In genomic region chr7:26939262-26939661, GRCm38 (mm10) we compare ENCODE assay signal across 25 mouse cellular contexts. TPM values are rescaled to one million over a fixed set of nuclear protein-coding genes. Genes with fewer than 3 reads are reported as not detected.
"Had no signal": no experiment of that assay in that cellular context is flagged by ENCODE, and none has a peak within 500 bp of the region (broad histone marks: within the 10 kb centered on the region; RNA-seq: fewer than 3 reads in every experiment).

TSS of gene Cyp2a22 (minus strand) at chr7:26939384.

- H3K36me3 ChIP-seq: midbrain, embryonic 10.5 days; midbrain, embryonic 12.5 days; neural tube, embryonic 13.5 days; neural tube, embryonic 15.5 days had no signal

- H3K4me2 ChIP-seq: lung, embryonic 14.5 days; midbrain, embryonic 12.5 days; neural tube, embryonic 13.5 days; neural tube, embryonic 15.5 days had no signal

- H3K4me3 ChIP-seq: midbrain, embryonic 10.5 days; midbrain, embryonic 12.5 days; myocyte; neural tube, embryonic 13.5 days; neural tube, embryonic 15.5 days had no signal

- ATAC-seq: midbrain, embryonic 16.5 days had no signal

- H3K9ac ChIP-seq: lung, embryonic 14.5 days; midbrain, embryonic 12.5 days; neural tube, embryonic 13.5 days; neural tube, embryonic 15.5 days had no signal

- H3K27ac ChIP-seq: midbrain, embryonic 10.5 days; midbrain, embryonic 12.5 days; neural tube, embryonic 13.5 days; neural tube, embryonic 15.5 days had no signal

- H3K27me3 ChIP-seq: midbrain, embryonic 12.5 days; neural tube, embryonic 13.5 days; neural tube, embryonic 15.5 days had no signal

- H3K4me1 ChIP-seq: midbrain, embryonic 10.5 days; midbrain, embryonic 12.5 days; neural tube, embryonic 13.5 days; neural tube, embryonic 15.5 days had no signal

- DNase-seq: lung, adult 18-20 months; lung, embryonic 14.5 days; lung, postnatal 10 days; lung, postnatal 4 days; midbrain, embryonic 14.5 days; retina, postnatal 1 day; right cerebral cortex, adult 18-20 months; right cerebral cortex, postnatal 25 days; right cerebral cortex, postnatal 4 days; spleen, adult 18-20 months; thymus, adult 2 months; thymus, postnatal 25 days; thymus, postnatal 4 days had no signal

RNA-seq across cellular contexts. Expression of gene Cyp2a22, which starts in this region (rescaled TPM):
- polyA plus RNA-seq: lung, embryonic 14.5 days; lung, embryonic 16.5 days; midbrain, embryonic 10.5 days; midbrain, embryonic 12.5 days; midbrain, embryonic 14.5 days; midbrain, embryonic 16.5 days; myocyte; neural tube, embryonic 11.5 days; neural tube, embryonic 13.5 days; neural tube, embryonic 15.5 days; small intestine, adult 2 months; stomach, embryonic 14.5 days; testis, adult 2 months; thymus, adult 2 months; urinary bladder, adult 2 months had no signal
